8 mouse cellular contexts compared by ENCODE assay signal in the genomic region with DNA sequence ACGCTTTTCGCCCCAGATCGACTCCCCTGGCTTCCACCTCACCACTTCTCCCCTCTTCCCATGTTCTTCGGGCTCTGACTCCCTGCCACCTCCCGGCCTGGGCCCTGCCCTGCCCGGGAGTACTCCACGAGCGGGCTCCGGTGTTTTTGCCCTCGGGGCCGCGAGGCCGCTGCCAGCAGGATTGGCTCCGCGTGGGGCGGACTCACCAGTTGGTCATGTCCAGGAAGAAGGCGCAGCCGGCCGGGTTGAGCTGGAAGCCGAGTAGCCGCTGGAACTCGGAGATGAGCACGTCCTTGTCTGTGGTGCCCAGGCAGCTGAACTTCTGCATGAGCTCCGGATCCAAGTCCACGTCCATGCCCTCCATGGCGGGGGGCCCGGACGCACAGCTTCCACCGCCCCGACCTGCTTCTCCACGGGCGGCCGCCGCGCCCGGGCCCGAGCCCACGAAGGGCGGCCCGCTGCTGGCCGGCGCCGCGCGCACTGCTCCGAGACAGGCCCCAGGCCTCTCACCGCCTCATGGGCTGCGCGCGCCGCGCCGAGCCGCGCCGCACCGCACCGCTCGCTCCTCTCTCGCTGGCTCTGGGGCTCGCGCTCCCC. TPM values are rescaled to one million over a fixed set of nuclear protein-coding genes. Genes with fewer than 3 reads are reported as not detected.
DNase-seq lines count a peak whose midpoint lies in the region; ATAC-seq and TF ChIP-seq lines count a peak whose summit lies in the region.

No protein-coding gene starts in this region.

- peak overlapping the region; percentile 32 for H3K27ac ChIP-seq in embryonic fibroblast, embryonic 13.5 days (ENCODE audit: insufficient read depth, low read length)
- H3K27ac ChIP-seq in heart, embryonic 12.5 days (ENCODE audit: poor library complexity, severe bottlenecking) = peak overlapping the region; percentile 85
- H3K27ac ChIP-seq in kidney, embryonic 16.5 days (ENCODE audit: low read length) = peak overlapping the region; percentile 83
- H3K27ac ChIP-seq in liver, embryonic 15.5 days (replicated peaks) = peak overlapping the region; percentile 93
- H3K27ac ChIP-seq in neural tube, embryonic 12.5 days = peak overlapping the region; percentile 74

- TF ChIP-seq POLR2A in embryonic fibroblast, embryonic 13.5 days (IDR thresholded peaks at IDR 0.05; ENCODE audit: low read depth, low read length) = no peak; the same call in 1 of the 2 replicates

- H3K4me2 ChIP-seq in heart, embryonic 12.5 days = peak overlapping the region; percentile 97
- H3K4me2 ChIP-seq in kidney, embryonic 16.5 days (replicated peaks; ENCODE audit: low read depth, low read length) = peak overlapping the region; percentile 91
- peak overlapping the region; percentile 91 for H3K4me2 ChIP-seq in liver, embryonic 15.5 days
- H3K4me2 ChIP-seq in neural tube, embryonic 12.5 days (replicated peaks) = peak overlapping the region; percentile 96

- no peaks in the 10 kb centered on the region for H3K36me3 ChIP-seq in heart, embryonic 12.5 days
- no peaks in the 10 kb centered on the region for H3K36me3 ChIP-seq in kidney, embryonic 16.5 days (ENCODE audit: insufficient read depth, low read length)
- no peaks in the 10 kb centered on the region for H3K36me3 ChIP-seq in liver, embryonic 15.5 days (replicated peaks)
- no peaks in the 10 kb centered on the region for H3K36me3 ChIP-seq in neural tube, embryonic 12.5 days

- H3K9ac ChIP-seq in heart, embryonic 12.5 days = peak overlapping the region; percentile 94
- H3K9ac ChIP-seq in kidney, embryonic 16.5 days (replicated peaks; ENCODE audit: low read length) = peak overlapping the region; percentile 90
- H3K9ac ChIP-seq in liver, embryonic 15.5 days = peak overlapping the region; percentile 99
- peak overlapping the region; percentile 98 for H3K9ac ChIP-seq in neural tube, embryonic 12.5 days

- peak overlapping the region; percentile 98 for H3K4me3 ChIP-seq in embryonic fibroblast, embryonic 13.5 days (ENCODE audit: insufficient read depth, low read length)
- H3K4me3 ChIP-seq in heart, embryonic 12.5 days = peak overlapping the region; percentile 84
- peak overlapping the region; percentile 89 for H3K4me3 ChIP-seq in kidney, embryonic 16.5 days (ENCODE audit: low read length)
- peak overlapping the region; percentile 94 for H3K4me3 ChIP-seq in liver, embryonic 15.5 days (replicated peaks)
- H3K4me3 ChIP-seq in neural tube, embryonic 12.5 days = peak overlapping the region; percentile 99

- under 1% methylated on average over 58 of the region's 62 CpGs for WGBS in heart, embryonic 12.5 days
- under 1% methylated on average over 54 of the region's 62 CpGs for WGBS in kidney, embryonic 16.5 days
- WGBS in liver, embryonic 15.5 days (ENCODE audit: insufficient replicate concordance) = under 1% methylated on average over 61 of the region's 62 CpGs
- WGBS in neural tube, embryonic 12.5 days = under 1% methylated on average over 57 of the region's 62 CpGs

- H3K9me3 ChIP-seq in heart, embryonic 12.5 days (replicated peaks) = no peaks in the 10 kb centered on the region
- H3K9me3 ChIP-seq in kidney, embryonic 16.5 days (ENCODE audit: low read length) = no peaks in the 10 kb centered on the region
- H3K9me3 ChIP-seq in liver, embryonic 15.5 days (replicated peaks) = no peaks in the 10 kb centered on the region
- no peaks in the 10 kb centered on the region for H3K9me3 ChIP-seq in neural tube, embryonic 12.5 days

- ATAC-seq in heart, embryonic 12.5 days (ENCODE audit: insufficient number of reproducible peaks, low FRiP score) = peak; percentile 83
- ATAC-seq in kidney, embryonic 16.5 days (ENCODE audit: low FRiP score, low TSS enrichment) = peak; percentile 89
- peak; percentile 35 for ATAC-seq in liver, embryonic 15.5 days (ENCODE audit: insufficient read depth)
- peak; percentile 91 for ATAC-seq in neural tube, embryonic 12.5 days (ENCODE audit: low FRiP score, low read depth)

- H3K27me3 ChIP-seq in heart, embryonic 12.5 days (replicated peaks) = no peaks in the 10 kb centered on the region
- H3K27me3 ChIP-seq in kidney, embryonic 16.5 days (ENCODE audit: insufficient read depth, low read length) = no peaks in the 10 kb centered on the region
- H3K27me3 ChIP-seq in liver, embryonic 15.5 days = no peaks in the 10 kb centered on the region
- no peaks in the 10 kb centered on the region for H3K27me3 ChIP-seq in neural tube, embryonic 12.5 days (replicated peaks)

- TF ChIP-seq CTCF in embryonic fibroblast, embryonic 13.5 days (IDR thresholded peaks at IDR 0.05; ENCODE audit: borderline replicate concordance, insufficient read depth, low read length) = no peak

- peaks cover 9% of the 10 kb centered on the region for H3K4me1 ChIP-seq in embryonic fibroblast, embryonic 13.5 days (ENCODE audit: control insufficient read depth, insufficient read depth, low read length)
- H3K4me1 ChIP-seq in heart, embryonic 12.5 days (replicated peaks) = peaks cover 31% of the 10 kb centered on the region
- peaks cover 20% of the 10 kb centered on the region for H3K4me1 ChIP-seq in kidney, embryonic 16.5 days (ENCODE audit: insufficient read depth, low read length)
- peaks cover 63% of the 10 kb centered on the region for H3K4me1 ChIP-seq in liver, embryonic 15.5 days (replicated peaks)
- peaks cover 25% of the 10 kb centered on the region for H3K4me1 ChIP-seq in neural tube, embryonic 12.5 days

- DNase-seq in 3T3-L1 (ENCODE audit: low read depth, low spot score) = peak; percentile 51
- peak; percentile 65 to 69 for DNase-seq in adrenal gland, adult 18-20 months (ENCODE audit: low spot score in 2 of 2)
- DNase-seq in thymus, postnatal 25 days = peak; percentile 61

RNA-seq across cellular contexts. Expression of gene D17Wsu92e, which starts 0.4 kb away (rescaled TPM):
- total RNA-seq in adrenal gland, adult 18-20 months (2021) = 100 to 1,000 TPM; 158 to 188 TPM
- 63.7 and 68.6 TPM in 2 replicates for polyA plus RNA-seq in embryonic fibroblast, embryonic 13.5 days (2011; ENCODE audit: insufficient read length, low read depth, missing spikeins)
- polyA plus RNA-seq in heart, embryonic 12.5 days (2016; fragmentation: Nextera tagmentation; extraction: Ambion mirVana) = 14.8 and 15.1 TPM in 2 replicates
- polyA plus RNA-seq in kidney, embryonic 16.5 days (2015; fragmentation: Nextera tagmentation; extraction: Ambion mirVana) = 18.8 and 19.4 TPM in 2 replicates
- polyA plus RNA-seq in liver, embryonic 15.5 days (2015; fragmentation: Nextera tagmentation; extraction: Ambion mirVana) = 13.3 and 18.2 TPM in 2 replicates
- 11.5 and 12.1 TPM in 2 replicates for polyA plus RNA-seq in neural tube, embryonic 12.5 days (2016; fragmentation: Nextera tagmentation; extraction: Ambion mirVana)

RNA-seq across cellular contexts. Expression of gene Snrpc, which starts 17.9 kb away (rescaled TPM):
- total RNA-seq in adrenal gland, adult 18-20 months (2021) = 10 to 100 TPM; 66.1 to 66.6 TPM
- 101 and 121 TPM in 2 replicates for polyA plus RNA-seq in embryonic fibroblast, embryonic 13.5 days (2011; ENCODE audit: insufficient read length, low read depth, missing spikeins)
- polyA plus RNA-seq in heart, embryonic 12.5 days (2016; fragmentation: Nextera tagmentation; extraction: Ambion mirVana) = 221 and 222 TPM in 2 replicates
- 286 and 293 TPM in 2 replicates for polyA plus RNA-seq in kidney, embryonic 16.5 days (2015; fragmentation: Nextera tagmentation; extraction: Ambion mirVana)
- 115 and 125 TPM in 2 replicates for polyA plus RNA-seq in liver, embryonic 15.5 days (2015; fragmentation: Nextera tagmentation; extraction: Ambion mirVana)
- polyA plus RNA-seq in neural tube, embryonic 12.5 days (2016; fragmentation: Nextera tagmentation; extraction: Ambion mirVana) = 322 and 330 TPM in 2 replicates

RNA-seq across cellular contexts. Expression of gene Uhrf1bp1, which starts 36.2 kb away (rescaled TPM):
- 10 to 100 TPM; 19.7 to 33.5 TPM for total RNA-seq in adrenal gland, adult 18-20 months (2021)
- polyA plus RNA-seq in embryonic fibroblast, embryonic 13.5 days (2011; ENCODE audit: insufficient read length, low read depth, missing spikeins) = 16.0 and 20.6 TPM in 2 replicates
- 6.4 and 7.2 TPM in 2 replicates for polyA plus RNA-seq in heart, embryonic 12.5 days (2016; fragmentation: Nextera tagmentation; extraction: Ambion mirVana)
- polyA plus RNA-seq in kidney, embryonic 16.5 days (2015; fragmentation: Nextera tagmentation; extraction: Ambion mirVana) = 7.5 and 7.7 TPM in 2 replicates
- polyA plus RNA-seq in liver, embryonic 15.5 days (2015; fragmentation: Nextera tagmentation; extraction: Ambion mirVana) = 2.2 and 2.5 TPM in 2 replicates
- 7.8 TPM in 2 replicates for polyA plus RNA-seq in neural tube, embryonic 12.5 days (2016; fragmentation: Nextera tagmentation; extraction: Ambion mirVana)

Comparison
In these comparisons a context has a peak if more than half of its experiments do, and no peak if none do; other contexts are left out.
1. Peak in every context shown above with its lines: DNase-seq, ATAC-seq, H3K4me3 ChIP-seq and H3K27ac ChIP-seq.
2. H3K27ac ChIP-seq: peak in every context shown above with its lines; median percentile 93 in liver, embryonic 15.5 days; 85 in heart, embryonic 12.5 days; 83 in kidney, embryonic 16.5 days; 74 in neural tube, embryonic 12.5 days; 32 in embryonic fibroblast, embryonic 13.5 days.
3. ATAC-seq: peak in every context shown above with its lines; median percentile 91 in neural tube, embryonic 12.5 days; 89 in kidney, embryonic 16.5 days; 83 in heart, embryonic 12.5 days; 35 in liver, embryonic 15.5 days.